Mouse (Mus musculus) megakaryocyte, embryonic 14.5 days (primary cell): ENCODE data around the gene Tlr5.

ENCODE experiments used
- FLI1 ChIP-seq: IDR thresholded peaks from 2 replicates; pipeline ENCODE4 v1.6.1; 2012; ENCODE audit warnings: low read length, inconsistent platforms, mixed read lengths
- GATA1 ChIP-seq: IDR thresholded peaks from 3 replicates; pipeline ENCODE4 v1.6.1; 2012; ENCODE audit warnings: mixed read lengths, low read length, inconsistent platforms, borderline replicate concordance

DNA sequence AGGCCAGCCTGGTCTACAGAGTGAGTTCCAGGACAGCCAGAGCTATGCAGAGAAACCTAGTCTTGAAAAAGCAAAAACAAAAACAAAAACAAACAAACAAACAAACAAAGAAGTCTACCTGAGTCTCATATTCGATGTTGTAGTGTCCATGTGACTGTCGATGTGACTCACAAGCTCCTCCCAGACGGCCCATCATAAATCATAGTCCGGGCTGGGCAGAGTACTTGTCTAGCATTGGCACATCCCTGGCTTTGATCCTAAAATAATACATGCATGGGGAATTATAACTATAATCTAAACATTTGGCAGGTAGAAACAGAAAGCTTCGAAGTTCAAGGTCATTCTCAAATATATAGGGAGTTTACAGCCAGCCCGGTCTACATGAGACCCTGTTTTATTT, 28.1 kb upstream of the Tlr5 start:
- TF ChIP-seq GATA1 = no peak
- TF ChIP-seq FLI1 = no peak
